Mouse (Mus musculus) kidney, embryonic 16.5 days (tissue): Measurements from ENCODE around the gene Adh4. TPM values are rescaled to one million over a fixed set of nuclear protein-coding genes. Genes with fewer than 3 reads are reported as not detected.

Experiments
- ATAC-seq: fragments of 200-750 bp; cut with Nextera tagmentation; 2 replicates; pipeline ENCODE4 v1.8.0; 2017; ENCODE audit warnings: moderate TSS enrichment; ENCODE audit not compliant: low FRiP score, low TSS enrichment
- H3K27ac ChIP-seq: fragments of 300-500 bp; sonication (generic); 2 replicates; pipeline ENCODE4 v1.5.1; 2014; ENCODE audit warnings: low read length
- H3K27me3 ChIP-seq: fragments of 300-500 bp; sonication (generic); 2 replicates; pipeline ENCODE4 v1.6.1; 2014; ENCODE audit warnings: low read length, control low read depth, mixed read lengths; ENCODE audit not compliant: insufficient read depth
- H3K36me3 ChIP-seq: fragments of 300-500 bp; sonication (generic); 2 replicates; pipeline ENCODE4 v1.6.1; 2014; ENCODE audit warnings: low read length, control low read depth, mixed read lengths; ENCODE audit not compliant: insufficient read depth
- H3K4me1 ChIP-seq: fragments of 300-500 bp; sonication (generic); 2 replicates; pipeline ENCODE4 v1.6.1; 2014; ENCODE audit warnings: low read length, control low read depth, mixed read lengths; ENCODE audit not compliant: insufficient read depth
- H3K4me2 ChIP-seq: fragments of 300-500 bp; sonication (generic); replicated peaks from 2 replicates; pipeline ENCODE4 v1.6.1; 2014; ENCODE audit warnings: low read depth, low read length
- H3K4me3 ChIP-seq: fragments of 300-500 bp; sonication (generic); 2 replicates; pipeline ENCODE4 v1.5.1; 2014; ENCODE audit warnings: mild to moderate bottlenecking, low read length
- H3K9ac ChIP-seq: fragments of 300-500 bp; sonication (generic); replicated peaks from 2 replicates; pipeline ENCODE4 v1.6.1; 2014; ENCODE audit warnings: low read length
- H3K9me3 ChIP-seq: fragments of 300-500 bp; sonication (generic); 2 replicates; pipeline ENCODE4 v1.6.1; 2016; ENCODE audit warnings: low read length, control low read depth
- WGBS: fragments of 180-500 bp; shearing (Covaris S2); extraction: QIAGEN DNeasy Blood & Tissue Kit; methylation state at CpG from one replicate; pipeline ENCODE4 v1.1.7; 2014; 5-methylcytosine and 5-hydroxymethylcytosine counted together
- polyA plus RNA-seq: library from polyadenylated mRNA; unstranded; fragments of >200 nt; fragmentation: Nextera tagmentation; extraction: Ambion mirVana; gene quantifications from 2 replicates; pipeline ENCODE4 v1.2.1, GENCODE M21; 2015

Adh4 gene
- polyA plus RNA-seq, 1 experiment from 2014 or later = not detected

- no peak for ATAC-seq
- H3K9ac ChIP-seq = no peak overlapping the region
- no peak overlapping the region for H3K4me3 ChIP-seq
- no peaks in the 10 kb centered on the region for H3K27me3 ChIP-seq
- no peaks in the 10 kb centered on the region for H3K36me3 ChIP-seq
- H3K4me2 ChIP-seq = no peak overlapping the region
- peaks cover 4% of the 10 kb centered on the region; the same call in 1 of the 2 replicates for H3K4me1 ChIP-seq
- H3K9me3 ChIP-seq = peaks cover 3% of the 10 kb centered on the region; the same call in 1 of the 2 replicates
- no peak overlapping the region for H3K27ac ChIP-seq
- WGBS = 66% methylated on average over 3 of the region's 3 CpGs
Observed at GRCm38 (mm10) chr3:138438716-138439115, 23.4 kb downstream of the Adh4 start.

DNA sequence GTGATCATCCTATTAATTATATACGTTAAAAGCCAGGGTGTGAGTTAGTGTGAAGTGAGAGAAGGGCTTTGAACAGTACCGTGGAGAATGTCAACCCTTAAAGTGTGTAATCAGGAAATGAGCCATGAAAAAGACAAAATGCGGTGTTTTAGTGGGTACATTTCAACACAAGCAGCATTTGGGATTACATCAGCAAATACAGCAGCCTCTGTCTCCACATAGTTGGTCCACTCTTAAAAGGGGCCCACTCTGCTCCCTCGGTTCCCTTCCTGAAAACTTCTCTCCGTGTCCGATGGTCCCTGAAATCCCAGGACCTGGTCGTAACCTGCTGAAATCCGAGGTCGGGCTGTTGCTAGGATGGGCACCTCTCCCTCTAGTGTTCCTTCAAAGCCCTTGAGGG is 26.9 kb downstream of the Adh4 start:
- no peaks in the 10 kb centered on the region for H3K27me3 ChIP-seq
- under 1% methylated on average over 9 of the region's 9 CpGs for whole genome bisulfite sequencing
- peak overlapping the region; percentile 82 for H3K27ac ChIP-seq
- H3K4me1 ChIP-seq = peaks cover 12% of the 10 kb centered on the region
- peaks cover 12% of the 10 kb centered on the region; the same call in 1 of the 2 replicates for H3K36me3 ChIP-seq
- H3K9ac ChIP-seq = peak overlapping the region; percentile 66
- H3K4me3 ChIP-seq = peak overlapping the region; percentile 66
- peak; percentile 1; the same call in 1 of the 2 replicates for ATAC-seq
- H3K4me2 ChIP-seq = peak overlapping the region; percentile 79
- H3K9me3 ChIP-seq = no peaks in the 10 kb centered on the region

GRCm38 (mm10) chr3:138442612-138443464 is 27.6 kb downstream of the Adh4 start, which contains the start of gene Adh5:
Gene Adh5, plus strand, starts transcription at chr3:138443093.
- Histone ChIP-seq H3K36me3 (peaks cover 18% of the 10 kb centered on the region; the same call in 1 of the 2 replicates), H3K4me2 (peak within 1 kb of the TSS; percentile 79), H3K4me1 (peaks cover 13% of the 10 kb centered on the region), H3K9ac (peak within 1 kb of the TSS; percentile 82), H3K4me3 (peak within 1 kb of the TSS; percentile 66), H3K27ac (peak within 1 kb of the TSS; percentile 82), H3K27me3 (no peaks in the 10 kb centered on the region), H3K9me3 (no peaks in the 10 kb centered on the region)
- under 1% methylated on average over 84 of the region's 86 CpGs for WGBS
- peak; percentile 99 for ATAC-seq

DNA sequence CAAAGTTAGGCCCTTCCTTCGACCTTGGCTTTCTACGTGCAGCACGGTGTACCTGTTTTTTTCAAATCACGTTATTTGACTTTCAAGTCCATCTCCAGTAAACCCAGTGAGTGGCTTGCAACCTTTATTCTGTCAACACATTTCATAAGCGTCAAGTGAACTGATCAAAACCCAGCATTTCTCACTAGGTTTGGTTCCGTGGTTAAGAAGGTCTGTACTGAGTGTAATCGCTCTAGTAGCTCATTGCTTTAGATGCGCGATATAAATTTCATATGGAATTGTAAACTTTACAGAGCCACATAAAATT is 28.2 kb downstream of the Adh4 start:
- peak overlapping the region; percentile 79 for H3K4me2 ChIP-seq
- no peaks in the 10 kb centered on the region for H3K9me3 ChIP-seq
- no peaks in the 10 kb centered on the region for H3K27me3 ChIP-seq
- ATAC-seq = no peak
- peaks cover 22% of the 10 kb centered on the region; the same call in 1 of the 2 replicates for H3K36me3 ChIP-seq
- peak overlapping the region; percentile 75 for H3K27ac ChIP-seq
- peak overlapping the region; percentile 82 for H3K9ac ChIP-seq
- peaks cover 17% of the 10 kb centered on the region for H3K4me1 ChIP-seq
- 4% methylated on average over 9 of the region's 9 CpGs for WGBS
- peak overlapping the region; percentile 66 for H3K4me3 ChIP-seq

- Histone ChIP-seq H3K4me1 (peaks cover 14% of the 10 kb centered on the region), H3K4me3 (no peak overlapping the region), H3K4me2 (no peak overlapping the region), H3K9me3 (no peaks in the 10 kb centered on the region), H3K9ac (no peak overlapping the region), H3K27ac (0 out of 2 replicates have a peak overlapping the region, but pooled peaks have one; percentile 17), H3K36me3 (peaks cover 61% of the 10 kb centered on the region), H3K27me3 (no peaks in the 10 kb centered on the region)
- peak; percentile 68 for ATAC-seq
- WGBS = 43% methylated on average over 12 of the region's 12 CpGs
Observed at GRCm38 (mm10) chr3:138448077-138448860, 33.0 kb downstream of the Adh4 start.

- Histone ChIP-seq H3K4me2 (no peak overlapping the region), H3K4me1 (peaks cover 5% of the 10 kb centered on the region; the same call in 1 of the 2 replicates), H3K36me3 (peaks cover 86% of the 10 kb centered on the region), H3K27ac (no peak overlapping the region), H3K27me3 (no peaks in the 10 kb centered on the region), H3K9me3 (no peaks in the 10 kb centered on the region), H3K4me3 (no peak overlapping the region), H3K9ac (no peak overlapping the region)
- 82% methylated on average over 10 of the region's 10 CpGs for WGBS
- no peak for ATAC-seq
Observed at GRCm38 (mm10) chr3:138452169-138452568, 36.9 kb downstream of the Adh4 start.

- Histone ChIP-seq H3K4me2 (no peak overlapping the region), H3K9me3 (no peaks in the 10 kb centered on the region), H3K4me1 (no peaks in the 10 kb centered on the region), H3K9ac (no peak overlapping the region), H3K27me3 (no peaks in the 10 kb centered on the region), H3K4me3 (no peak overlapping the region), H3K36me3 (peaks cover 90% of the 10 kb centered on the region), H3K27ac (no peak overlapping the region)
- no peak for ATAC-seq
- WGBS = 96% methylated on average over 1 of the region's 1 CpGs
Observed at GRCm38 (mm10) chr3:138454234-138454633, 39.0 kb downstream of the Adh4 start.

DNA sequence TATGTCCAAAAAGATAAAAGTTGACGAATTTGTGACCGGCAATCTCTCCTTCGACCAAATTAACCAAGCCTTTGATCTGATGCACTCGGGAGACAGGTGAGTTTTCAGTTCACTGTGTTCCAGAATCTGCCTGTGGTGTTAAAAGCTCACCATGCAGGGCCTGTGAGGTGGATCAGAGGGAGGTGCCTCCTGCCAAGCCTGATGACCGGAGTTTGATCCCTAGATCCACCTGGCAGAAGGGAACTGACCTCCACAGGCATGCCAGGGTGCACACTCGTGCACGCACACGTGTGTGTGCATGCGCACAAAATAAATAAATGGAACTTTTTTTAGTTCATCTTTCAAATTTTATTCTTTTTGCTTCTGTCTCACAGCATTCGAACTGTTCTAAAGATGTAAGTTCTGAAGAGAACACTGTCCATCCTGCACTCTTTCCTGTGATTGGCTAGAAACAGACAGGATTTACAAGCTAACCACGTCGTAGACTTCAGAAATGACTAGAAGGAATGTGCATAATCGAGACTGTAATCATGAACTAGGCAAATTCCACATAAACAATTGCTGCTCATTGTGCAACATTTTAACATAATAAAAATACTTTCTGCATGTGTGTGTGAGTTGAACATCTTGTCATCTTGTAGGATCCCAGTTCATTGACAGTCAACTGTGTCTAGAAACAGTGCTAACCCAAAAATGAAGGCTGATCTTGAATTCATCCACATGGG is 39.6 kb downstream of the Adh4 start:
- ATAC-seq = no peak
- Histone ChIP-seq H3K9me3 (no peaks in the 10 kb centered on the region), H3K4me1 (no peaks in the 10 kb centered on the region), H3K9ac (no peak overlapping the region), H3K27ac (no peak overlapping the region), H3K4me2 (no peak overlapping the region), H3K27me3 (no peaks in the 10 kb centered on the region), H3K4me3 (no peak overlapping the region), H3K36me3 (peaks cover 91% of the 10 kb centered on the region)
- 89% methylated on average over 13 of the region's 13 CpGs for WGBS

GRCm38 (mm10) chr3:138458441-138458840 is 43.2 kb downstream of the Adh4 start:
- Histone ChIP-seq H3K27ac (no peak overlapping the region), H3K9ac (no peak overlapping the region), H3K9me3 (no peaks in the 10 kb centered on the region), H3K27me3 (no peaks in the 10 kb centered on the region), H3K4me3 (no peak overlapping the region), H3K4me2 (no peak overlapping the region), H3K4me1 (no peaks in the 10 kb centered on the region), H3K36me3 (peaks cover 84% of the 10 kb centered on the region)
- WGBS = 94% methylated on average over 3 of the region's 3 CpGs
- no peak for ATAC-seq
